Mouse (Mus musculus) kidney, postnatal 4 days (tissue): ENCODE measurements around the gene Eppin.
A peak's percentile ranks its signal among the peaks of the same experiment; 100 is the strongest.

Experiments
- DNase-seq, 2 experiments: peaks; one replicate each; pipeline ENCODE4 v3.0.0; 2021; ENCODE audit warnings: mixed read lengths in 2 of 2

Gene Eppin

DNA sequence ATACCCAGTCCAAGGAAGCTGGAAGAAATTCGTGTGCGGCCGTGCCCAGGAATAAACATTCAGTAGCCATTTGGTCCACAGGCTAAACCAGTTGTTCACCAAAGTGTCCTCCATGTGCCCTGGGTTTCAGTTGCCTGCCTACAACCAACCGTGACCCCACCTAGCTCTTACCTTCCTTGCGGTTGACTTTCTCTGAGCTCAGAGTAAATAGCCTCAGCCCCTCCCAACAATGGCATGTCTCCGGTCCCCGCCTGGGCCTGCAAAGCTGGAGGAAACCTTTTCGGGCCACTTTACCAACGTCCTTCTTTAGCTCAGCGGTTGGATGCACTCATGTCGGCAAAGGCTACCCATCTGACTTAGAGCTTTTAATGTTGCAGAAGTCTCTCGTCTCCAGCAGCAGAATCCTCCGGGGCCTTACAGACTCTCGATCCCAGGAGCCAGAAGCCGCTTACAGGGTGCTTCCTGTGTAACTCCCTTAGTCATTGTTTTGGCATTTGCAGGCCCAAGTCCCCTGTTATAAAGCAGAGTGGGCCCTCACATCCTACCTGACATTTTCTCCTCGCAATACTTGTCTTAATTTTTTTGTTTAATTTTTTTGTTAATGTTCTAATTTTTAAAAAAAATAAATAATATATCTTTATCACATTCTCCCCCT lies 34.3 kb downstream of the Eppin start:
- no peak for DNase-seq

DNA sequence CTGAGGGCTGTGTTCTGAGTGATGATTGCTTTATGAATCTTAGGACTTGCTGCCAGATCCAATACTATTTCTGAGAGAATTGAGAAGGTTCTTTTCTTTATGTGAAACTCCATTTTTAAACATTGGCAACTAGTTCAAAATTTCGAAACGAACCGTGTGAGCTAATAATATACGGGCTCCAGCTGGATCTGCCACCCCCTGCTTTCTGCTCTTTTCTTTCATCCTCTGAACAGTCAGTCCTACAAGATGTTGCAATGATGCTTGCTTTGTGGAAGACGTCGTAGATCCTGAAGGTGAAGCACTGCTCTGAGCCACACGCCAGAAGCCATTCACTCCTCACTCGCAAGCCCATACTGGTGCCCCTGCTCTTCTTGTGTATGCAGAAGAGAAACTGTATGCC lies 35.0 kb downstream of the Eppin start:
- DNase-seq = no peak

DNA sequence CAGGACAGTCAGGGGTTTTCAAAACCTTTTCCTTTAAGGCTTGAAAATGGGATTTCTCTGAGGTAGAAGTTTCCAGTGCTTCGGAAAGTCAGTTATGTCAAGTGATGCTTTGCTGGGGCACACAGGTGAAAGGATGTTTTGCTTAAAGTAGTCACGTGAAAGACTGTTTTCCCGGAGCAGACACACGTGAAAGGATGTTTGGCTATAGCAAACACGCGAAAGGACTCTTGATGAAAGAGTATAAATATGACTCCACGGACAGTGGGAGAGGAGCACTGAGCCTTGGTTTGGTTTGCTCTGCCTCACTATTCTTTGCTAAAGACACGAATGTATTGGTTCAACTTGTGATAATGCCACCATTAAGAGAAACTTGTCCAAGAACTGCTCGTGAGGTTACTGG lies 41.9 kb downstream of the Eppin start:
- DNase-seq = no peak

DNA sequence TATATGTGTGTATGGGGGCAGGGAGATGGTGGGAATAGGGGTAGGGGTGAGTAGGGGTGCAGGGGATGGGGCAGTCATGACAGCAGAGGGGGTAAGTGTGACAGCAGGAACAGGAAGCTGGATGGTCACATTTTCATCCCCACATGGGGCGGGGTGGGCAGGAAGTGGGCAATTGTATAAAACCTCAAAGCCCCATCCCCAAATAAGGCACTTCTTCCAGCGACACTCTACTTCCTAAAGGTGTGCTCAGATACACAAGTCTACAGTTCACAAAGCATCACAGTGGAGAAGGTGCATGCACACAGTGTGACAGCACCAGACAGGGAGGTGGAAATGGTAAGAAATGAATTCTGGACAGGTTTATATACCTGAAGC lies 42.5 kb downstream of the Eppin start:
- no peak for DNase-seq

DNA sequence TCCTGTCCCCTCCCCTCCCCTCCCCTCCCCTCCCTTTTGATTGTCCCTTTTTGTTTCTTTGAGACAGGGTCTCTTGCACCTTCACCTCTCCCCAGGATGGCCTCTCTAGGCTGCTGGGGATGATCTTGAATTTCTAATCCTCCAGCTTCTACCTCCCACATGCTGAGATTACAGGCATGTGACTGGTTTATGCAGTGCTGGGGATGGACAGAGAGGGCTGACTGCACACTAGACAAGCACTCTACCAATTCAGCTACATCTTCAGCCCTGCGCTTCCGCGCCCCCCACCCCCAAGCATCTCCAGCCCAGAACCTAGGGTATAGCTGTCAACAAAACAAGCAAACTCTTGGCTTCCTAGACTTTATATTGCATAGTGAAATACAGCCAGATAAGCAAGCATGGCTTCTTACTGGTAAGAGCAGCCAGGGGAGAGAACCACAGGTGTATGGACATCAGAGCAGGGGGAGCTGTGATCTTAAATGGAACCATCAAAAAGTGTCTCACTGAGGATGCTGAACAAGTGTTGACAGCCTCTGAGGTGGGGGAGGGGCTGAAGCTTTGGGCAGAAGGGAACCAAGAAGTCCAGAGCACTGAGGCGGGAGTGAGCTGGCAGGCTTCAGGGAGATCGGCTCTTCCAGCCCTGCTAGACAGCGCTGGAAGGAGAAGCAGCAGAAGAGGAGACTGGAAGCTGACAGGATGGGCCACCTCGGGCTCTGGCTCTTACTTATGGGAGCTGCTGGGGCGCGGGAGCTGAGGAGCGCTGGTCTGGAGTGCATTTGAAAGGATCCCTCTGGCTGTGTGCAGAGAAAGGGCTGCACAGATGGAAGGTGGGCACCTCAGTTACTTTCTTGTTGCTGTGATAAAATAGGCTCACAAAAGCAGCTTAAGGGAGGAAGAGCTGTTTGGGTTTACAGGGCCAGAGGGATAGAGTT lies 43.2 kb downstream of the Eppin start:
- peak in 1 of 2 experiments; percentile 26 for DNase-seq

DNA sequence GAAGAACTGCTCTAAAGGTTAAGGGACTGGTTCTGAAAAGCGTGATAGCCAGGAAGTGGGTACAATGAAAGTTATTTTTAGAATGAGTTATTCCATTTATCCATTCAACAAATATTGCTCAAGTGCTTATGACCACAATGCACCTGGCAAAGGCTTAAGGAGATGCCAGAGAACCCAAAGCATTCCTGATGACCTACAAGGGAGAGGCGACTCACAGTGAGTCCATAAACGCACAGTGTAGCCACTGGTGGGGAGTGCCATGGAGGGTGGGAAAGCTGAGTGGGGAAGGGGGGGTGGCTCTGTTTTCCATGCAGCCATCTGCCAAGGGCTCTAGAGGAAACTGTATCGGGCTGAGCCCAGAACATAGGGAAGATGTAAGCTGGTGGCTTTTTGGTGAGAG lies 44.1 kb downstream of the Eppin start:
- DNase-seq = no peak

DNA sequence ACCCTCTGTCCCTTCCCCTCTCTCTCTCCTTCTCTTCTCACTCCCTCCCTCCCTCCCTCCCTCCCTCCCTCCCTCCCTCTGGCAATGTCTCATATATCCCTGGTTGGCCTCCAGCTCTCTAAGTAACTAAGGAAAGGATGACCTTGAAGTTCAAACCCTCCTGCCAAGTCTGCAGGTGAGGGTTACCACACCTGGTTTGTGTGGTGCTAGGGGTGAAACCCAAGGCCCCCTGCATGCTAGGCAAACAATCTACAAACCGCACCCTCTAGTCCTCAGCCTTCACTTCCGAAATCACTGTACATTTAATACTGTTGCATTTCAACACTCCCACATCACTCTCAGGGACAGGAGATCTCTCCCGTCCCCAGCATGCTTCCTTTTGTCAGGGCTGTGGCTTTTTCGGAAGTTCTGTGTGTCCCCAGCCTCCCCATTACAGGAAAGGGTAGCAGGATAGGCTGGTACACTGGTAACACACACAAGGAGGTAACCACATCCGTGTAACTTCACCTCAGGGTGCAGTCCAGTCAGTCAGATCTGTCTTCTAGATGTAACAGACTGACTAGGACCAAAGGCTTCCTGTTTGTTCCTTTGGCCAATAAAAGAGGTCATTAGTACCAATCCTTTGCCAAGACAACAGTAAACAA lies 48.8 kb downstream of the Eppin start:
- DNase-seq = no peak

DNA sequence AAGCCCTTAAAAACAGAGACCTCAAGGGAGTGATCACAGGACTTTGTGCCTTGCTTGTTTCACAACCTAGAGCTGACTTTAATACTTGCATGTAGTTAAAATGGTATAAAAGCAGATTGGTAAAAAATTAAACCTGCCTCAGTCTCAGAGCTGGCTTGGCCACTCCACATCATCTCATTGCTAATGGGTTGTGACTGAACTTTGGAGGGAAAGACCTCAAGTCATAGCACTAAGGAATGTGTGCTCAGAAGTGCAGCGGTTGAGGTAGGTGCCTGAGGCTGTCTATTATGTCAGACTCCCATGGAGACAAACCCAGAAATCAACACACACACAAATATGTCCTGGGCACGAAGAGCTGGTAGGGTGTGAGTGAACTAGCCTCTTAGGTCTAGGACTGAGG lies 49.6 kb downstream of the Eppin start:
- peak in 1 of 2 experiments; percentile 37 for DNase-seq

DNA sequence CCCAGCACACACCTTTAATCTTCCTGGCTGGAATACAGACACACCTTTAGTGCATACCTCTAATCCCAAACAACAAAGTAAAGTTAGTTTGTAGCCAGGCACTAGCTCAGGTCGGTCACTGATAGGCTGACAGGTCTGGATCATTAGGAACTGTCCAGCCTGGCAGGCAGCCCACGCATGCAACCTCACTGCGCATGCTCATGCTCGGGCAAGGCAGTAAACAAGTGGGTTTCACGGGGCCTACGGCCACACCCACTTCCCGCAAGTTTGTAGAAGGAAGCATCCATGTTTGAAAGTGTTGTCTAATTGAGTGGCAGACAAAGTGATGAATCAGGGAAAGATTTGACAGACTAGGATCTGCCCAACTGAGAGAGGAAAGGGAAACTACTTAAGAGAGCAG lies 50.8 kb downstream of the Eppin start:
- no peak for DNase-seq

DNA sequence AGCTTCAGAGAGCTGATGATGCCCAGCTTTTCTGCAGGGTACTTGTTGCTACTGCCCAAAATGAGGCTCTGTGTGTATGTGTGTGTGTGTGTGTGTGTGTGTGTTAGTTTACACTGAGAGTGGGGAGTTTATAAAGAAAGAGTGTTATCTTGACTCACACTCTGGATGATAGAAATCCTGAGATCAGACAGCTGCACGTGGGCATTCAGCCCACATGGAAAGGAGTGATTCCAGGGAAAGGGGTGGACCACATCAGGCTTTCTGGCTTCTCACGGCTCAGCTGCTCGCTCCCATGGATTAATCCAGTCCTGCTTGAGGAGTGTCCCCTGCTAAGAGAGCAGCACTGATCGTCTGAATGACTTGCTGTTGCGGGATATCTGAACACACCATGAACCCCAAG lies 51.3 kb downstream of the Eppin start:
- no peak for DNase-seq

DNA sequence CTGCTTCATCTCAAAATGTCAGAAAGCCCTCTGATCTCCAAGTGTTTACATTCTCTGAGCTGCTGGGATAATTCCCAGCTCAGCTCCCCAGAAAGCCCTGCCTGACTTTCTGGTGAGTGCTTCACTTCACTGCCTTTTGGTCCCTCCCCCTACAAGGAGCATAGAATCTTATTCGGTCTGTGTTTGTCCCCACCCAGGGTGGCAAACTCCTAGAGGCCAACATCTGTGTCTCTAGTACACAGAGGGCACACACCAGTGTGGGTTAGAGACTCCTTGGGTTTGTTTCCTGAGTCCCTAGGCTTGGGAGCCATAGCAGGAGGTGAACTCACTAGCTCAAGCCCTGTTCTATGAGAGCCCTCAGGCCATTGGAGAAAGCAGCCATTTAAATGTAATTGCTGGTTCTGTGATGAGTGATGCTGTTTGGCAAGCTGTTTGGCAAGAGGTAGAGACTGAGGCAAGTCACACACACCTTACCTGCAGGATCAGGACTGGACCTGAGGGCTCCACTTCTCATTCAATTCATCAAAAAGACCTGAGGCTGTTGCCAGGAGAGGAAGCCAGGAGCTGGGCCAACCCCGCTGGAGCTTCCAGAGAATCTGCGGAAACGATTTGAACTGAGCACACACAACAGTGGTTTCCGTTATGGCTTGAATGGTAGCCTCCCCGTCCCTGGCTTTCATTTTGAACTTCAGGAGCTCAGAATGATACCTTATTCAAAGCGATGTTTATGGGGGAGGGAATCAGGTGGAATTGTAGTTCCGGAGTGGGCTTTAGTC lies 52.6 kb downstream of the Eppin start:
- no peak for DNase-seq
